Mouse (Mus musculus): ENCODE data around the gene Zbtb8b. TPM values are rescaled to one million over a fixed set of nuclear protein-coding genes. Genes with fewer than 3 reads are reported as not detected.

The Zbtb8b gene
- total RNA-seq, 2 experiments from 2014 or later: not detected

- DNase-seq: no peak
- intact Hi-C loops (cut with DNase I; ENCODE audit: low total_unique reads): no loop called here
Observed at GRCm38 (mm10) chr4:129381148-129381547, 59.5 kb downstream of the Zbtb8b start.

- intact Hi-C loops (cut with DNase I; ENCODE audit: low total_unique reads): no loop called here
- DNase-seq: no peak
Observed at GRCm38 (mm10) chr4:129379805-129380204, 60.8 kb downstream of the Zbtb8b start.

- peak; percentile 43 for DNase-seq
- intact Hi-C loops (cut with DNase I; ENCODE audit: low total_unique reads): no loop called here
Observed at GRCm38 (mm10) chr4:129377601-129378390, 62.9 kb downstream of the Zbtb8b start, which contains the start of gene Zbtb8a. Gene Zbtb8a (minus strand): TSS chr4:129378116.

- intact Hi-C loops (cut with DNase I; ENCODE audit: low total_unique reads): no loop called here
- peak; percentile 45 for DNase-seq
Observed at GRCm38 (mm10) chr4:129376961-129377545, 63.6 kb downstream of the Zbtb8b start.

- no peak for DNase-seq
- intact Hi-C loops (cut with DNase I; ENCODE audit: low total_unique reads): no loop called here
Observed at GRCm38 (mm10) chr4:129375821-129376220, 64.8 kb downstream of the Zbtb8b start.

Other genes starting within 250 kb of the Zbtb8b start
- gene C77080, start 179.4 kb downstream of the Zbtb8b start, total RNA-seq (2021): 1 to 10 TPM; 2.3 to 2.5 TPM
- 10 to 100 TPM; 50.0 to 63.6 TPM for gene Sync, start 153.2 kb downstream of the Zbtb8b start, total RNA-seq (2021)
- gene Rbbp4, start 105.5 kb downstream of the Zbtb8b start, total RNA-seq (2021): 10 to 100 TPM; 66.0 to 67.2 TPM
- gene Zbtb8os, start 105.2 kb downstream of the Zbtb8b start, total RNA-seq (2021): 10 to 100 TPM; 24.0 to 25.1 TPM
- 1 to 10 TPM; 2.4 to 2.9 TPM for gene Zbtb8a, start 62.7 kb downstream of the Zbtb8b start, total RNA-seq (2021)
- gene Bsdc1, start 20.7 kb upstream of the Zbtb8b start, total RNA-seq (2021): 10 to 100 TPM; 22.2 to 32.6 TPM
- gene Tssk3, start 50.2 kb upstream of the Zbtb8b start, total RNA-seq (2021): not detected
- not detected for gene Fam229a, start 50.3 kb upstream of the Zbtb8b start, total RNA-seq (2021)
- gene Marcksl1, start 72.7 kb upstream of the Zbtb8b start, total RNA-seq (2021): 10 to 100 TPM in 1 of 2 experiments, 1 to 10 TPM in 1; 9.2 to 14.4 TPM
- gene Hdac1, start 101.9 kb upstream of the Zbtb8b start, total RNA-seq (2021): 10 to 100 TPM; 14.9 to 16.9 TPM
- under 1 TPM; 0.37 to 0.44 TPM for gene Lck, start 132.8 kb upstream of the Zbtb8b start, total RNA-seq (2021)
- under 1 TPM; 0.62 to 0.66 TPM for gene Fam167b, start 137.7 kb upstream of the Zbtb8b start, total RNA-seq (2021)
- 100 to 1,000 TPM; 135 to 141 TPM for gene Eif3i, start 159.8 kb upstream of the Zbtb8b start, total RNA-seq (2021)
- gene Tmem234, start 159.8 kb upstream of the Zbtb8b start, total RNA-seq (2021): 10 to 100 TPM; 33.6 to 35.8 TPM
- gene Dcdc2b, start 173.4 kb upstream of the Zbtb8b start, total RNA-seq (2021): 1 to 10 TPM; 1.0 to 1.8 TPM
- gene Iqcc, start 178.2 kb upstream of the Zbtb8b start, total RNA-seq (2021): 10 to 100 TPM; 10.4 to 11.8 TPM
- gene Ccdc28b, start 183.1 kb upstream of the Zbtb8b start, total RNA-seq (2021): 10 to 100 TPM; 58.0 to 66.8 TPM
- gene Txlna, start 200.2 kb upstream of the Zbtb8b start, total RNA-seq (2021): 10 to 100 TPM; 25.5 to 28.6 TPM
- 10 to 100 TPM; 62.8 to 64.2 TPM for gene Kpna6, start 231.9 kb upstream of the Zbtb8b start, total RNA-seq (2021)

Data from gastrocnemius, postnatal 14 days (tissue).